Mouse (Mus musculus) adrenal gland, postnatal 25 days (tissue): ENCODE results near the gene Nr1h3. TPM values are rescaled to one million over a fixed set of nuclear protein-coding genes. Genes with fewer than 3 reads are reported as not detected.
A peak's percentile ranks its signal among the peaks of the same experiment; 100 is the strongest.

Experiments used
- DNase-seq: peaks from one replicate; pipeline ENCODE4 v3.0.0; 2021; ENCODE audit warnings: mixed read lengths
- total RNA-seq: library from RNA; stranded (reverse); gene quantifications from 2 replicates; pipeline ENCODE4 v1.2.3, GENCODE M21; 2021

Nr1h3 gene
- total RNA-seq, 1 experiment from 2014 or later = 16.7 TPM

GRCm38 (mm10) chr2:91186208-91186607, 16.4 kb downstream of the Nr1h3 start:
- DNase-seq = no peak

DNA sequence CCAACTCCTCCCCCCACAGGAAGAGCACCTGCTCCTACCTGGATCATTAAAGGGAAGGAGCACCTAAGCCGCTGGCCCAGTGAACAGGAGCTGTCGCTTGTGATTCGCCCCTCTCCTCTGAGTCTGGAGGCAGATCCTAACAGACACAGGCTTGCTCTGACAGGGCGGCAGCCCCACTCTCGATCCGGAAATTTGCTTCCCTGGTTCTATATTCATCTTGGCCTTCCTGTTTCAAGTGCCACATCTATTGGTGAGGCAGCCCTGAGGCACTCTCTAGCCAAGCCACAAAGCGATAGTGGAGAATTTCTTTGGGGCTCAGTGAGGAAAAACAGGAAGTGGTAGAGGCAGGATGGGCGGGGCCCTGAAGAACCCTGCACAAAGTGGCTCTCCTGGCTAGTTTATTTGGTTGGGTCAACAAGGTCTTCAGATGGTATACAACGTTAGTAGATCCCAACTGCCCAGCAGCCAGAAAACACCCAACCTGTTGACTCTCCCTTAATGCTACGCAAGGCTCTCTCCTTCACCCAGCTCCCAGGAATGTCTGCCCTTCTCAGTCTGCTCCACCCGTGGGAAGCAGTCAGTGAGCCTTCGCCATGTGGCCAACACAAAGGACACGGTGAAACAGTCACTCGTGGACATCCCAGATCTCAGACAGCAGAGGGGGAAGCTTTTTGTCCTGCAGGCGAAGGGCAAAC, 18.8 kb downstream of the Nr1h3 start, which contains the start of gene Madd:
Gene Madd (minus strand): TSS at position 127 of the 695 bp plus-strand sequence.
- no peak for DNase-seq

- DNase-seq = peak; percentile 91
These were observed 19.5 kb downstream of the Nr1h3 start for GRCm38 (mm10) chr2:91183148-91183513.

DNA sequence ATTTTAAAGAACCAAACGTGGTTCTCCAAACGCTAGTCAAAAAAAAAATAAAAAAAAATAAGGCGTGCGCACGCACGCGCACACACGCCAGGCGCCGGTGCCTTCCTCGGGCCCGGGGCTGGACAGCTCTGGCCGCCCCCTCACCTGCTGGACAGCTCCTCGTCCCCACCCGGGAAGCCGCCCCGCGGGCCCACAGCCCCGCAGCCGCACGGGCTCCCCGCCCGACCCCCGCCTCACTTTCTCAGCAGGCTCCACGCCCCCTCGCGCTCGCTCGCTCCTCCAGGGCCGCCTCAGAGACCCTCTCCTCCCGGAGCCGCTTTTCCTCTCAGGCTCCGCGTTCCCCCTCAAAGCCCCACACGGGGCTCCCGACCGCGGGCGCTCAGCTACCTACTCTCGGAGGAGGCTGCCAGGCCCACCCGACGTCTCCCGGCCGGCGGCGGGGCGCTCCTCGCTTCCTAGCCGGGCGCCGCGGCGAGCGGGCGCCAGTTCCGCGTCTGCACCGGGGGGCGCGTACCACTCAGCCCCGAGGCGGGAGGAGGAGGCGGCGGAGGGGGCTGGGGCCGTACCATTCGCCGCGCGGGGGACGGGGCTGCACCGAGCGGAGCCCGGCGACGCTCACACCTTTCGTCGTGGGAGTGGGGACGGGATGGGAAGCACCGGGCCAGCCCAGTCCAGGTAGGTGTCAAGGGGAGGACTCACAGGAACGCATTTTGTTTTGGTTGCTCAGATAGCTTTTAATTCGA, 20.1 kb downstream of the Nr1h3 start:
- peak; percentile 71 for DNase-seq

- DNase-seq = no peak
These were observed 20.6 kb downstream of the Nr1h3 start for GRCm38 (mm10) chr2:91182016-91182404.

GRCm38 (mm10) chr2:91180706-91181105, 21.9 kb downstream of the Nr1h3 start:
- no peak for DNase-seq

- DNase-seq = no peak
These were observed 22.8 kb downstream of the Nr1h3 start for GRCm38 (mm10) chr2:91179825-91180224.

DNA sequence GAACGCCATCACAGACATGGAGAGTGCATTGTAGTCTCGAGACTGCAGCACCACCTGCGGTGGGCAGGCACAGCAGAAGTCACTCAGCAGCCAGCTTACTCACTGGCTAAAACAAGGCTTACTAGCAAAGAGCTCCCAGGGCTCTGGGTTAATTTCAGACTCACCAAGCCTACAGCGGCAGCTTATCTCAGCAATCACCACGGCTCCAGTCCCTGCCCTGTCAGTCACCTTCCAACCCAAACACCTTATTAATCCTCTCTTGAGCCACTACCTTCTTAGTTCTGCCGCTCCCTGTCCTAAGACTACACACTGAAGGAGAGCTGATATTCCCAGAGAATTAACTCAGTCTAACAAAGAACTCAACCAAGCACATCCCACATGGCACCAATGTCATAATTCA, 26.4 kb downstream of the Nr1h3 start:
- no peak for DNase-seq

DNA sequence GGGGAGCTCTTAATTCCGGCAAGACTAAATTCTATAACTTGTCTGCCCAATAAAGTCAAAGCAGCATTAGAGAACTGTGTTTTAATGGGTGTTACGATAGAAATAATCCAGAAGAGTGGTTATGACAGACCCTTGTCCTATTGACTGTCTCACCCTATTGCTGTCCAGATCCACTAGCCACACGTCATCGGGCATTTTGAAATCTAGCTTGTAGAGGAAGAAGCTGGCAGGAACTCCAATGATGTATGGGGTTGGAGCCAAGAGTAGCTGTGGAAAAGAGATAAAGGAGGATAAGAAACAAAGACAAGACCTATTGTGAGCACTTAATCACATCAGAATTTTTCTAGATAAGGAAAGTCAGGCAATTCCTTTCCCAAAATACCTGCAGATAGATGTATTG, 27.1 kb downstream of the Nr1h3 start:
- DNase-seq = no peak

DNA sequence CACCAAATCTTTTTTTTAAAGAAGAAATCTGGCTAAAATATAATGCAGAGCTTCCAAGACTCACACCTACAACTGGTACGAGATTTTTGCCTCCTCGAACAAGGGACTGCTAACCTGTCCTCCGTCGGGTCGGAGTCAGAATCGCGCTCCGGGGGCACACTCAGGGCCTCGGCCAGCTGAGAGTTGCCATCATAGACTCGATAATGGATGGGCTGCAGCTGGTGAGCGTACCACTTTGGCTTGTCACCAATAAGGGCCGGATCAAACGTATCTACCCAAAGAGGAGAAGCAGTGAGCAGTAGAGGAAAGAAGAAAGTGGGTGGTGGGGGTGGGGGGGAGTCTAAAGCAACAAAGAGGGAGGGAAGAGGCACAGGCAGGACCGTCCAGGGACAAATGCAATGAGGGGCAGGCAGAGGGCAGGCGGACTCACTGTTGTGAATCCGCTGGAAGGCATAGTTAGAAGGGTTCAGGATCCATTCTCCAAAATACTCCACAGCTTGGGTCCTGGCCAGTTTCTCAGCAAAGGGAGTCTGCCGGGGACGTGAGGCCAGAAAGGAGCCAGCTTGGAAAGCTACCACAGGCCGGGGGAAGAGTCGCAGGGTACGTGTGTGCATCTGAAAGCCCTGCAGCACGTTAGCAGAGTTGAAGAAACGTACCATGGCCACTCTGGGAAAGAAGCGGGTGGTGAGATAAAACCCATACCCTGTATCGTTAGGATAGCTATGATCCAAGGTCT, 32.9 kb downstream of the Nr1h3 start:
- no peak for DNase-seq

- no peak for DNase-seq
These were observed 35.0 kb downstream of the Nr1h3 start for GRCm38 (mm10) chr2:91167629-91168028.

DNA sequence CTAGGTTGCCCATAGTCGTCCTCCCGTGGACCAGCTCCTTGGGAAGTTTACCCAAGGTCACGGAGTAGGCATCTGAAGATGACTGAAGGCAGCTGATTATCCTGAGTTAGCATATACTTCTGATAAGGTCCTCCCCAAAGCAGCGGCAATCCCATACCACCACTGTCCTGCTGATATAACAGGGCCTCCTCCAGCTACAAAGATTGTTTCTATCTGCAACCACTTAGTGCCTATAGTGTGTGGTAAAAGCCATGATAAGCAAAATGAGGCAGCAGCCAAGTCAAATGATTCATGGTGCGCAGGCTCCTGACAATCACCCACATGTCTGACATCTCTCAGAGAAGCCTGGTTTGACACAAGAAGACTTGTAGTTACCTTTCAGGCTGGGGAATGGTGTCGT, 37.6 kb downstream of the Nr1h3 start:
- no peak for DNase-seq

DNA sequence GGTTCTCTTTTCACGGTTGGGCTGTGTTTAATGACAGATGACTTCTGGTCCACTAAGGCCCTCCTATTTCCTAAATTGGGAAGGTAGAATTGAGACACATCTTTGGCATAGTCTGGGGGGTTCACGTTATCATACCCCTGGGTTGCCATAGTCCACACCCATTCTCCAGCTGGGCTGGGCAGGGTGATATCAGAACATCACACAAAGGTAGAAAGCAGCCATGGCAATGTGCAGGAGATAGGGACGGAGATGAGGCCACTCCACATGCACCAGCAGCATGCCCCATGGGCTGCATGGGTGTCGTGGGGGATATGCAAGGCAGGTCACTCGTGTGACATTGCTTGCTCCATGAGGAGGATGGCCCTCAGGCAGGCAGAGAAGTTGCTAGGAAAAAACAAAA, 39.1 kb downstream of the Nr1h3 start:
- no peak for DNase-seq

DNA sequence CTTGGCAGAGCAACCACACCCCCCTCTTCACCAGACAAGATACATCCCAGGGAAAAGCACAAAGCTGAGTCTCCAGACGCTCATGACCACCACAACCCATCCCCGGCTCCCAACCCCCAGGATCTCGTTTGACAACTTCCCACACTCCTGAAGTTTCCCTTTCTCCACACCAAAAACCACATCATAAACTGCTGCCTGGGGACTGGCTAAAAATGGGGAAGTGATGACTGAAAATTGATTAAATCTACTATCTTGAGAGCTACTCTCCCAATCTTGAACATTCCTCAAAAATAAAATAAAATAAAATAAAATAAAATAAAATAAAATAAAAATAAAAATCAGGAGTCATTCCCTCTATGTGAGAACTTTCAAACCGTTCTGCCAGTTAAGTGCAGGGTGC, 39.7 kb downstream of the Nr1h3 start:
- DNase-seq = no peak

DNA sequence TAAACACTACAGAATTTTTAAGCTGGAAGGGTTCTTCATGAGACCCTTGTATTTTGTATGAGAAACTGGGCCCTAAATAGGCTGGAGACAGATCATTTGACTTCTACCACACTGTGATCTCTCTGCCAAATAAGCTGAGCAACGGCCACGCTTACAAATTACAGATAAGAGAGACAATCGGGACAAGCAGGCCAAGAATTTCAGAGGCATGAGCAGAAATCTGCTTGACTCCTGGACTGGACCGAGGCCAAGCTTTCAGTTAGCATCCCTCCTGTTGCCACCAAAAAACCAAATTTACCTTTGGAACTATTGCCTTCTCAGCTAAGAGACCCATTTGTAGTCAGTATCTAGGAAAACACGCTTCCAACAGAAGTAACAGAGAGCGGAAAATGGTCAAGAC, 42.0 kb downstream of the Nr1h3 start:
- DNase-seq = no peak

DNA sequence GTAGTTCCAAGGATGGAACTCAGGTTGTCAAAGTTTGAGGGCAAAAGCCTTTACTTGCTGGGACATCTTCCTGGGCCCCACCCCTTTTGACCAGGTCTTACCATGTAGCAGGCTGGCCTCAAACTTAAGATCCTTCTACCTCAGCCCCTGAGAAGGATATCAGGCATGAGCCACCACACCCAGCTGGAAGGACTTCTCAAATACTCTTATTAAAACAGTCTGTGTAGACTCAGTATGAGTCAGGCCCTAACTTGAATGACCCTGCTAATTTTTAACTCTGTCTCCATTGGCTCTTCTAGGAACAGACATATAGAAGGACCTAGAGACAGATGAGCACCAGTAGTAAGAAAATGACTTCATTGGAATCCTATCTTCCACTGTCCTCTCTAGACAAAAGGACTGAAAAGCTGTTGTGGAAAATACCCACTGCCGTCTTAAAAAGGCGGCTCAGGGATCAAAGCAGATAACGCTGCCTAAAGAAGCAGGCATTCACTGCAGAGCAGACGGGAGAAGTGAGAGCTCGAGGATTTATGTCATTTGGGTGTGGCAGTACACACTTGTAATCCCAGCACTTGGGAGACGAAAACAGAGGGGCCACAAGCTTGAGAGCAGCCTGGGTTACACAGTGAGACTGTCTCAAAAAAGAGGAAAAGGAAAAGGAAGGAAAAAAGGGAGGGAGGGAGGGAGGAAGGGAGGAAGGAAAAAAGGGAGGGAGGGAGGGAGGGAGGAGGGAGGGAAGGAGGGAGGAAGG, 45.5 kb downstream of the Nr1h3 start:
- DNase-seq = no peak

- DNase-seq = peak; percentile 75
These were observed 48.5 kb downstream of the Nr1h3 start for GRCm38 (mm10) chr2:91154091-91154490.

GRCm38 (mm10) chr2:91152885-91153377, 49.7 kb downstream of the Nr1h3 start:
- DNase-seq = no peak

GRCm38 (mm10) chr2:91151331-91151730, 51.3 kb downstream of the Nr1h3 start:
- no peak for DNase-seq

- no peak for DNase-seq
These were observed 54.5 kb downstream of the Nr1h3 start for GRCm38 (mm10) chr2:91148101-91148500.

GRCm38 (mm10) chr2:91143401-91143800, 59.2 kb downstream of the Nr1h3 start:
- no peak for DNase-seq

DNA sequence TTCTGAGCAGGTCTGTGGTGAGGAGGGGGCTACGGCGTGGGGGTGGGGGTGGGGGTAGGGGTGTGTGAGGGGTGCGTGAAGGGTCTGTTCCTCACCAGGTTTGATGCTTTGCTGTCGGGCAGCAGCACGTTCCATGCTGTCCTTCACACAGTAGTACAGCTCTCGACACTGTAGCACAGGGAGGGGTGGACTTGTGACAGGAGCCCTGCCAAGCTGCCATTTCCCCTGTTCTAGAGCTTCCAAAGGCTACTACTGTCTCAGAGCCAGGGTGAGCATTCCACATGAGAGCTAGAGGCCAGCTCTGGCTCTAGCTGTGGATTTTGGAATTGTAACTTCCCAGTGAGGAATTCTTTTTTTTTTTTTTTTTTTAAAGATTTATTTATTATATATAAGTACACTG, 59.7 kb downstream of the Nr1h3 start:
- DNase-seq = no peak
